Mouse (Mus musculus): ENCODE data around the gene Txlna. TPM values are rescaled to one million over a fixed set of nuclear protein-coding genes. Genes with fewer than 3 reads are reported as not detected.
A peak's percentile ranks its signal among the peaks of the same experiment; 100 is the strongest.

The Txlna gene
- 22.7 and 24.3 TPM in 2 replicates for polyA plus RNA-seq (2012; rRNA removed)

DNA sequence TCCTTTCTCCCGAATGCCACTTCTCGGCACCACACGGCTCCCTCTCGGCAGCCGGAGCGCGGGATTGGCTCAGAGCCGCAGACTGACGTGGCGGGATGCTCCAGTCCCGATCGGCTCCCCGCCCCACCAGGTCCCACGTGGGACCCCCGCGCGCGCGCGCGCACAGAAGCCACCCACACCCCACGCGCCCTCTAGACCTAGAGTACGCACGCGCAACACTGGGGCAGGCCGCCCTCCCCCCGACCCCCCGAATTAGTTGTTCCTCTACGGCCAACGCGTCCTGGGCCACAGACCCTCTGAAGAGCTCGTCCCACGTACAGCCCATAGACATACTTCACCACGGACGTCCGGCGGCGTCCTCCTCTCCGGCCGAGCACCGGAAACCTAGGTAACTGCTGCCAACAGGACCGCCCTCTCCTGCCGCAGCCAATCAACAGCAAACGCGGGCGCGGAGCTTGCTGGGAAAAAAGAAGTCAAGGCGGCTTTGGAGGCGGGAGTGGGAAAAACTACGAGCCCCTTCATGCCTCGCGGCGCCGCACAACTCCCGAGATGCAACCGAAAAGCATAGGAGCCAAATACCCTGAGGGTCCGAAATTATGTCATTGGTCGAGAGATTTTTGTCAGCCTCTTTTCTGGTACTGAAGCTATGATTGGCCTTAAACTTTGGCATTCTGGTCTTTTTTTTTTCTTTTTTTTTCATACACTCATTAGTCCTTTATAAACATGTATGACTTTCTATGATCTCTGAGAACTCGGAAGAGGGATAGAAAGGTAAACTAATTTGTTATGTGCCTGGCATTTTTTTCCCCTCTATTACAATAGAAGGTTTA, at the start of gene Txlna:
Gene Txlna (minus strand): TSS at position 428 of the 830 bp plus-strand sequence.
- Histone ChIP-seq H3K27me3 (replicated peaks; ENCODE audit: control insufficient read depth, insufficient read depth, low read length) (no peaks in the 10 kb centered on the region), H3K4me1 (ENCODE audit: control insufficient read depth, insufficient read depth, low read length) (peaks cover 7% of the 10 kb centered on the region; the same call in 1 of the 2 replicates), H3K36me3 (ENCODE audit: control insufficient read depth, insufficient read depth, low read length) (peaks cover 2% of the 10 kb centered on the region; the same call in 1 of the 2 replicates), H3K4me3 (ENCODE audit: insufficient read depth, low read depth, low read length) (peak within 1 kb of the TSS; percentile 94), H3K27ac (ENCODE audit: insufficient read depth, low read depth, low read length) (peak within 1 kb of the TSS; percentile 94)
- peak; percentile 41 for TF ChIP-seq POLR2A (IDR thresholded peaks at IDR 0.05; ENCODE audit: low read depth, low read length)
- TF ChIP-seq CTCF (conservative IDR thresholded peaks at IDR 0.05; ENCODE audit: insufficient read depth, insufficient read length, low read depth, low read length): no peak
- WGBS: under 1% methylated on average over 59 of the region's 60 CpGs
- peak; percentile 99 for DNase-seq

DNA sequence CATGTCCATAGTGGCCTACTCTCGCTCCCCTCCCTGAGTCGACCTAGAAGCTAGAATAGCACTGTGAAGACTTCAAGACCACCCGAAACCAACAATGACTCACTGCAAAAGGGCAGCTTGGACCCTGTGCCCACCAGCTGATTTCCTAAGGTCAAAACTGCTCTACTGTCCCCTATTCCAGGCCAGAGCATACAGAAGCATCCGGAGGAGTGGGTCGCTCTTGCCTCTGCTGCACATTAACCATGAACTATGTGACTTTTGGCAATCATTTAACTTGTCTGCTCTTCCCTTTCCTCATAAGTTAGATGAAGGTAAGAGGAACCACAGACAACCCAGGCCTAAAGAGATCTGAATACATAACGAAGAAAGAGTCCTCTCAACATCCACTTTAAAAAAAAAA, 43.7 kb upstream of the Txlna start:
- 53% methylated on average over 6 of the region's 6 CpGs for WGBS
- H3K36me3 ChIP-seq (ENCODE audit: control insufficient read depth, insufficient read depth, low read length): no peaks in the 10 kb centered on the region

DNA sequence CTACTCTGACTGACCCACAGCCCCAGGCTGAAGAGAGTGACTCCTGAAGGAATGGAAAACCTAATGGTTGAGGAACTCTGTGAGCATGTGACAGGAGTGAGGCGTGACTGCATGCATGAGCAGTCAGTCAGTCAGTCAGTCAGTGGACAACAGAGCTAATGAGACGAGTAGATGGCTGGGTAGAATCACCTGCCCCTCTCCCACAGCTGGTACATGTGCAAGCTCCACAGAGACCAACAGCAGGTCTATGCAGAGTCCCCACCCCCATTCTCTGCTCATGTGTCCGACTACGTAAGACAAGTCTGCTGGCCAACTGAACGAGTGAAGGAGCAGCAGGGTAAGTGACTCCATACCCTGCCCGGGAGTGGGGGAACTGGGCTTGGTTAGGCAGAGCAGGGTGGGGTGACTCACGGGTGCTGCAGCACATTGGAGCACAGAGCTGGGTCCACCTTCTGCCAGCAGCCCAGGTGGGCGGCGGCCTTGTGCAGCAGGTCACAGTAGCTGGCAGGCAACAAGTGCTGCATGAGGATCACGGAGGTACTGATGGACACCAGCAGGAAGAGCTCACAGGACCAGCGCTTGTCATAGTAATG, 43.1 kb upstream of the Txlna start:
- no peak for TF ChIP-seq CTCF (conservative IDR thresholded peaks at IDR 0.05; ENCODE audit: insufficient read depth, insufficient read length, low read depth, low read length)
- no peak for TF ChIP-seq POLR2A (IDR thresholded peaks at IDR 0.05; ENCODE audit: low read depth, low read length)
- Histone ChIP-seq H3K27ac (ENCODE audit: insufficient read depth, low read depth, low read length) (peak overlapping the region; percentile 86), H3K4me1 (ENCODE audit: control insufficient read depth, insufficient read depth, low read length) (peaks cover 16% of the 10 kb centered on the region; the same call in 1 of the 2 replicates), H3K4me3 (ENCODE audit: insufficient read depth, low read depth, low read length) (peak overlapping the region; percentile 40), H3K36me3 (ENCODE audit: control insufficient read depth, insufficient read depth, low read length) (no peaks in the 10 kb centered on the region), H3K27me3 (replicated peaks; ENCODE audit: control insufficient read depth, insufficient read depth, low read length) (no peaks in the 10 kb centered on the region)
- WGBS: 39% methylated on average over 11 of the region's 11 CpGs
- peak; percentile 91 for DNase-seq

More for the DNA sequence above, 43.7 kb upstream of the Txlna start:
- H3K4me3 ChIP-seq (ENCODE audit: insufficient read depth, low read depth, low read length): peak overlapping the region; percentile 40
- no peak for TF ChIP-seq POLR2A (IDR thresholded peaks at IDR 0.05; ENCODE audit: low read depth, low read length)
- TF ChIP-seq CTCF (conservative IDR thresholded peaks at IDR 0.05; ENCODE audit: insufficient read depth, insufficient read length, low read depth, low read length): no peak
- H3K4me1 ChIP-seq (ENCODE audit: control insufficient read depth, insufficient read depth, low read length): peaks cover 16% of the 10 kb centered on the region; the same call in 1 of the 2 replicates
- no peaks in the 10 kb centered on the region for H3K27me3 ChIP-seq (replicated peaks; ENCODE audit: control insufficient read depth, insufficient read depth, low read length)
- H3K27ac ChIP-seq (ENCODE audit: insufficient read depth, low read depth, low read length): peak overlapping the region; percentile 86
- DNase-seq: peak; percentile 76

DNA sequence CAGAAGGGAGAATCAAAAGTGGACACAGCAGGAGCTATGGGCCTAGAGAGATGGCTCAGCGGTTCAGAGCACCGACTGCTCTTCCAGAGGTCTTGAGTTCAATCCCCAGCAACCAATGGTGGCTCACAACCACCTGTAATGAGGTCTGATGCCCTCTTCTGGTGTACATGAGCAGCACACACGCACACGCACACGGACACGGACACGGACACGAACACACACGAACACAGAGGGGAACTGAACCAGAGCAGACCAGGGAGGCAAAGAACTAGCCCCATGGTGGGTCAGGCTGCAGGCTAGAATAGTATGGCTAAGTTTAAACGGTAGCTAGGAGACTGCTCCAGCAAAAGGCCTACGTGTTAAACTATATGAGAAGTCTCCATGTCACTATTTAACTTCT, 41.0 kb upstream of the Txlna start:
- TF ChIP-seq POLR2A (IDR thresholded peaks at IDR 0.05; ENCODE audit: low read depth, low read length) (no peak), CTCF (conservative IDR thresholded peaks at IDR 0.05; ENCODE audit: insufficient read depth, insufficient read length, low read depth, low read length) (no peak; the same call in 1 of the 2 replicates)
- DNase-seq: no peak
- WGBS: 77% methylated on average over 11 of the region's 11 CpGs
- Histone ChIP-seq H3K4me1 (ENCODE audit: control insufficient read depth, insufficient read depth, low read length) (peaks cover 16% of the 10 kb centered on the region; the same call in 1 of the 2 replicates), H3K27me3 (replicated peaks; ENCODE audit: control insufficient read depth, insufficient read depth, low read length) (no peaks in the 10 kb centered on the region), H3K27ac (ENCODE audit: insufficient read depth, low read depth, low read length) (no peak overlapping the region), H3K36me3 (ENCODE audit: control insufficient read depth, insufficient read depth, low read length) (no peaks in the 10 kb centered on the region), H3K4me3 (ENCODE audit: insufficient read depth, low read depth, low read length) (no peak overlapping the region)

DNA sequence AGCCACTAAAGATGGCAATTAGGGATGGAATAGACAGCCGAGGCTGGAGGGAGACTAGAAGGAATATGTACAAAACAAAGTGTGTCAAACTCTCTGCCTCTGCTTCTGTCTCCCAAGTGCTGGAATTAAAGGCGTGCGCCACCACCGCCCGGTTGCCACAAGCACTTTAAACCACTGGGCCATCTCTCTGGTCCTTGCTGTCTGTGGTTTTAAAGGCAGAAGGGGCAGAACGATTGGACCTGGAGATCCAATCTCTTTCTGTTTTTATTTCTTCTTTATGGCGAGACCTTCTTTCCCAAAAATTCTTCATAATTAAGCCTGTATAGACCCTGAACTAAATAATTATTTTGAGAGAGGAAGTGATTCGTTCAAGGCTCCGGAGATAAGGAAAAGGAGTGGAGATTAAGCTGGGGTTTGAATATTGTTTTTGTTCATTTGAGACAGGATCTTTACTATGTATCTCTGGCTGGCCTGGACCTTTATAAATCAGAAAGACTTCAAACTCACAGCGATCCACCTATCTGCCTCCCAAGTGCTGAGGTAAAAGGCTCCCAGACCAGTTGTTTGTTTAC, 32.1 kb upstream of the Txlna start:
- Histone ChIP-seq H3K27me3 (replicated peaks; ENCODE audit: control insufficient read depth, insufficient read depth, low read length) (no peaks in the 10 kb centered on the region), H3K27ac (ENCODE audit: insufficient read depth, low read depth, low read length) (peak overlapping the region; percentile 90), H3K4me1 (ENCODE audit: control insufficient read depth, insufficient read depth, low read length) (peaks cover 14% of the 10 kb centered on the region), H3K36me3 (ENCODE audit: control insufficient read depth, insufficient read depth, low read length) (no peaks in the 10 kb centered on the region), H3K4me3 (ENCODE audit: insufficient read depth, low read depth, low read length) (peak overlapping the region; percentile 84)
- TF ChIP-seq POLR2A (IDR thresholded peaks at IDR 0.05; ENCODE audit: low read depth, low read length) (no peak), CTCF (conservative IDR thresholded peaks at IDR 0.05; ENCODE audit: insufficient read depth, insufficient read length, low read depth, low read length) (no peak)
- WGBS: 2% methylated on average over 10 of the region's 10 CpGs
- DNase-seq: no peak

DNA sequence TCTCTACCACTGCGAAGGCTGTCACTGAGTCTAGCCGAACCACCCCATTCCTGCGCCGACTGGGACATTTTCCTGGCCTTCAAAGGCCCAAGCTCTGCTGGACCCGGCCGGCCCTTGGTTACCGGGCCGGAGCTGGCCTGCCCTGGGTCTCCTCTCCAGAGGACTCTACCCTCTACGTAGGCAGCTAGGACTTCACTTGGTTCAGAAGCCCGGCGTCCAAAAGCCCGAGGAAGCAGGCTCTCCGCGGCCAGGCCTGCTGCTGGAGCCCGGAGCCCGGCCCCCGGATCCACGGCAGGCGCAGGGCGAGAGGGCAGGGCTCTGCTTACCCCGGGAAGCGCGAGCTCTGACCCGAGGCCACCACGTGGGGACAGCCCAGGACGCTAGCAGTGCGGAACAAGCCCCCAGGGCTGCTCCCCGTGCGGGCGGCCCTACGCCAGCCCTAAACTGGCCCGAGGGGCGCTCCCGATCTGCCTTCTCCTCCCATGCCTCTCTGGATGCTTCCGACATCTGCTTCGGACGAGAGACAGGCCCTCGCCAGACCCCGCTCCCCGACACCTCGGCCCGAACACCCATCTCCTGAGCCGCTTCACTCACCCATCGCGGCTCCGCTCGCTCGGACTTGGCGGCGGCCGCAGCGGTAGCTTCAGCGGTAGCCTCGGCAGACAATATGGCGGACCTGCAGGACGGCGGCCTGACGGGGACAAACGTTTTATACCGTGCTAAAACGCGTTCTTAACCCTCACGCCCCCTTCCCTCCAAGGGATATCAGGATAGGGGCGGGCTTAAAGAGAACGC, 31.4 kb upstream of the Txlna start, which contains the start of gene Kpna6:
Gene Kpna6 (minus strand): TSS at position 685 of the 795 bp plus-strand sequence.
- H3K27me3 ChIP-seq (replicated peaks; ENCODE audit: control insufficient read depth, insufficient read depth, low read length): no peaks in the 10 kb centered on the region
- peak within 1 kb of the TSS; percentile 90 for H3K27ac ChIP-seq (ENCODE audit: insufficient read depth, low read depth, low read length)
- H3K36me3 ChIP-seq (ENCODE audit: control insufficient read depth, insufficient read depth, low read length): no peaks in the 10 kb centered on the region
- TF ChIP-seq CTCF (conservative IDR thresholded peaks at IDR 0.05; ENCODE audit: insufficient read depth, insufficient read length, low read depth, low read length) (no peak), POLR2A (IDR thresholded peaks at IDR 0.05; ENCODE audit: low read depth, low read length) (peak; percentile 29)
- H3K4me3 ChIP-seq (ENCODE audit: insufficient read depth, low read depth, low read length): peak within 1 kb of the TSS; percentile 84
- WGBS: under 1% methylated on average over 64 of the region's 65 CpGs
- DNase-seq: peak; percentile 95
- H3K4me1 ChIP-seq (ENCODE audit: control insufficient read depth, insufficient read depth, low read length): peaks cover 14% of the 10 kb centered on the region
